Mouse (Mus musculus) forebrain, postnatal 0 days (tissue): ENCODE measurements at regions not wholly inside any gene's neighbourhood (a gene's known extent, or its start where the extent isn't known, plus 50 kb on each side); places are given as distances from the start of the nearest gene placed in this dataset.

Source experiments
- ATAC-seq: fragments of 200-750 bp; cut with Nextera tagmentation; 2 replicates; pipeline ENCODE4 v1.8.0; 2017; ENCODE audit warnings: mild to moderate bottlenecking, moderate library complexity
- DNase-seq: peaks from one replicate; pipeline ENCODE4 v3.0.0-alpha.2; 2015
- H3K27ac ChIP-seq: fragments of 300-500 bp; sonication (generic); 2 replicates; pipeline ENCODE4 v1.5.1; 2014; ENCODE audit warnings: low read depth, mild to moderate bottlenecking, antibody characterized with exemption, low read length, moderate library complexity, mixed read lengths
- H3K27me3 ChIP-seq: fragments of 300-500 bp; sonication (generic); 2 replicates; pipeline ENCODE4 v1.6.1; 2014; ENCODE audit warnings: mild to moderate bottlenecking, low read length, mixed read lengths; ENCODE audit not compliant: insufficient read depth
- H3K36me3 ChIP-seq: fragments of 300-500 bp; sonication (generic); 2 replicates; pipeline ENCODE4 v1.6.1; 2014; ENCODE audit warnings: mild to moderate bottlenecking, moderate library complexity; ENCODE audit not compliant: insufficient read depth
- H3K4me1 ChIP-seq: fragments of 300-500 bp; sonication (generic); 2 replicates; pipeline ENCODE4 v1.6.1; 2014; ENCODE audit warnings: antibody characterized with exemption; ENCODE audit not compliant: insufficient read depth
- H3K4me2 ChIP-seq: fragments of 300-500 bp; sonication (generic); 2 replicates; pipeline ENCODE4 v1.6.1; 2014; ENCODE audit warnings: low read depth, mild to moderate bottlenecking, moderate library complexity
- H3K4me3 ChIP-seq: fragments of 300-500 bp; sonication (generic); 2 replicates; pipeline ENCODE4 v1.5.1; 2014; ENCODE audit warnings: low read depth, low read length, mixed read lengths
- H3K9ac ChIP-seq: fragments of 300-500 bp; sonication (generic); 2 replicates; pipeline ENCODE4 v1.6.1; 2014; ENCODE audit warnings: mild to moderate bottlenecking
- H3K9me3 ChIP-seq: fragments of 300-500 bp; sonication (generic); 2 replicates; pipeline ENCODE4 v1.6.1; 2016; ENCODE audit warnings: low read length
- CTCF ChIP-seq: sonication (generic); IDR thresholded peaks from 2 replicates; pipeline ENCODE4 v1.5.1; 2016; ENCODE audit warnings: antibody characterized with exemption, control low read depth, low read depth
- WGBS: fragments of 180-500 bp; shearing (Covaris S2); extraction: QIAGEN DNeasy Blood & Tissue Kit; methylation state at CpG from one replicate; pipeline ENCODE4 v1.1.7; 2014; 5-methylcytosine and 5-hydroxymethylcytosine counted together

GRCm38 (mm10) chr10:6262029-6262428, 339.8 kb upstream of the Rgs17 start:
- DNase-seq (no peak), ATAC-seq (no peak)
- no peak for TF ChIP-seq CTCF
- Histone ChIP-seq H3K4me3 (no peak overlapping the region), H3K27me3 (no peaks in the 10 kb centered on the region), H3K27ac (no peak overlapping the region), H3K9ac (no peak overlapping the region), H3K4me2 (no peak overlapping the region), H3K36me3 (no peaks in the 10 kb centered on the region), H3K9me3 (no peaks in the 10 kb centered on the region), H3K4me1 (no peaks in the 10 kb centered on the region)

- no peak overlapping the region for H3K4me2 ChIP-seq
- H3K4me1 ChIP-seq = no peaks in the 10 kb centered on the region
- H3K4me3 ChIP-seq = no peak overlapping the region
- no peak overlapping the region for H3K9ac ChIP-seq
- DNase-seq = no peak
- no peaks in the 10 kb centered on the region for H3K9me3 ChIP-seq
- H3K27ac ChIP-seq = no peak overlapping the region
- TF ChIP-seq CTCF = no peak
- no peaks in the 10 kb centered on the region for H3K27me3 ChIP-seq
- ATAC-seq = no peak; the same call in 1 of the 2 replicates
- H3K36me3 ChIP-seq = no peaks in the 10 kb centered on the region
Measured at GRCm38 (mm10) chr10:6265662-6266061, 343.5 kb upstream of the Rgs17 start.

- H3K9me3 ChIP-seq = no peaks in the 10 kb centered on the region
- H3K9ac ChIP-seq = no peak overlapping the region
- no peak overlapping the region for H3K27ac ChIP-seq
- ATAC-seq (no peak), DNase-seq (no peak)
- no peak overlapping the region for H3K4me3 ChIP-seq
- no peak for TF ChIP-seq CTCF
- H3K27me3 ChIP-seq = no peaks in the 10 kb centered on the region
- H3K4me2 ChIP-seq = no peak overlapping the region
- 83% methylated on average over 1 of the region's 1 CpGs for WGBS
- no peaks in the 10 kb centered on the region for H3K36me3 ChIP-seq
- H3K4me1 ChIP-seq = no peaks in the 10 kb centered on the region
Measured at GRCm38 (mm10) chr10:6291388-6291787, 369.2 kb upstream of the Rgs17 start.

- H3K4me2 ChIP-seq = no peak overlapping the region
- H3K27ac ChIP-seq = no peak overlapping the region
- no peak overlapping the region for H3K9ac ChIP-seq
- no peaks in the 10 kb centered on the region for H3K27me3 ChIP-seq
- H3K4me1 ChIP-seq = no peaks in the 10 kb centered on the region
- no peaks in the 10 kb centered on the region for H3K9me3 ChIP-seq
- ATAC-seq = peak; percentile 91
- no peak overlapping the region for H3K4me3 ChIP-seq
- WGBS = 52% methylated on average over 4 of the region's 4 CpGs
- peak; percentile 78 for DNase-seq
- no peaks in the 10 kb centered on the region for H3K36me3 ChIP-seq
- TF ChIP-seq CTCF = no peak
Measured at GRCm38 (mm10) chr10:6296621-6297020, 374.4 kb upstream of the Rgs17 start.

- no peak for TF ChIP-seq CTCF
- DNase-seq (no peak), ATAC-seq (no peak)
- 86% methylated on average over 1 of the region's 1 CpGs for WGBS
- H3K27ac ChIP-seq = no peak overlapping the region
- H3K4me1 ChIP-seq = no peaks in the 10 kb centered on the region
- H3K36me3 ChIP-seq = no peaks in the 10 kb centered on the region
- no peak overlapping the region for H3K4me2 ChIP-seq
- no peak overlapping the region for H3K9ac ChIP-seq
- no peaks in the 10 kb centered on the region for H3K9me3 ChIP-seq
- H3K4me3 ChIP-seq = no peak overlapping the region
- no peaks in the 10 kb centered on the region for H3K27me3 ChIP-seq
Measured at GRCm38 (mm10) chr10:6297796-6298195, 375.6 kb upstream of the Rgs17 start.

GRCm38 (mm10) chr10:6298682-6299081, 376.5 kb upstream of the Rgs17 start:
- no peak overlapping the region for H3K4me2 ChIP-seq
- H3K27ac ChIP-seq = no peak overlapping the region
- H3K27me3 ChIP-seq = no peaks in the 10 kb centered on the region
- H3K9ac ChIP-seq = no peak overlapping the region
- no peaks in the 10 kb centered on the region for H3K4me1 ChIP-seq
- ATAC-seq = no peak
- H3K9me3 ChIP-seq = no peaks in the 10 kb centered on the region
- DNase-seq = peak; percentile 13
- 33% methylated on average over 2 of the region's 2 CpGs for WGBS
- H3K4me3 ChIP-seq = no peak overlapping the region
- no peaks in the 10 kb centered on the region for H3K36me3 ChIP-seq
- no peak for TF ChIP-seq CTCF

GRCm38 (mm10) chr10:6301514-6301913, 379.3 kb upstream of the Rgs17 start:
- Histone ChIP-seq H3K27me3 (no peaks in the 10 kb centered on the region), H3K4me1 (no peaks in the 10 kb centered on the region), H3K36me3 (no peaks in the 10 kb centered on the region), H3K9ac (no peak overlapping the region), H3K4me2 (no peak overlapping the region), H3K4me3 (no peak overlapping the region), H3K9me3 (no peaks in the 10 kb centered on the region), H3K27ac (no peak overlapping the region)
- peak; percentile 8 for DNase-seq
- ATAC-seq = peak; percentile 47
- no peak for TF ChIP-seq CTCF

- H3K4me1 ChIP-seq = no peaks in the 10 kb centered on the region
- no peak overlapping the region for H3K4me3 ChIP-seq
- WGBS = 89% methylated on average over 2 of the region's 2 CpGs
- no peak overlapping the region for H3K27ac ChIP-seq
- no peak overlapping the region for H3K9ac ChIP-seq
- H3K27me3 ChIP-seq = no peaks in the 10 kb centered on the region
- H3K9me3 ChIP-seq = no peaks in the 10 kb centered on the region
- no peaks in the 10 kb centered on the region for H3K36me3 ChIP-seq
- no peak for ATAC-seq
- no peak for TF ChIP-seq CTCF
- DNase-seq = no peak
- H3K4me2 ChIP-seq = no peak overlapping the region
Measured at GRCm38 (mm10) chr10:6309351-6309750, 387.2 kb upstream of the Rgs17 start.
